Mouse (Mus musculus): ENCODE data around the gene Etl4. TPM values are rescaled to one million over a fixed set of nuclear protein-coding genes. Genes with fewer than 3 reads are reported as not detected.

Gene Etl4
- total and polyA plus RNA-seq, 3 experiments, result not detected

DNA sequence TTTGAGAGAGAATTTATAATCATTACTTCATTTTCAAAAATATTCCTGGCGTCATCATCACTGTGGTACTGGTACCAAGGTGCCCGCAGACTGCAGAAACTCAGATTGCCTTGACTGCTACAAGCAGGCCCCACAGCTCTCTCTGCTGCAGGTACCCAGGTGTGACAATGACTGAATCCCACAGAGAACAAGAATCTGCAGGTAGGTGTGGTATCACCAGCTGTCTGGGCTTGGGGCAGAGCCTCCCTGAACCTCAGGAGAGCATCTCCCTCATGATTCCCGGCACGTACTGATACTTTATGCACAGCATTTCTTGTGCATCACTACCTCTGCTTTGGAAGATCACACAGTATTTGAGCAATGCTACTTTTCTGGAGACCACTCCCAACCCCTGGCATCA is 526.0 kb downstream of the Etl4 start:
- TF ChIP-seq SIN3A (IDR thresholded peaks at IDR 0.05; ENCODE audit: low read length) (no peak), TBP (IDR thresholded peaks at IDR 0.05; ENCODE audit: low read depth, low read length) (no peak), CTCF (IDR thresholded peaks at IDR 0.05 in 2 of 3, conservative IDR thresholded peaks at IDR 0.05 in 1 of 3; ENCODE audit: control insufficient read depth in 1 of 3, insufficient read depth in 1 of 3, low read depth in 2 of 3, low read length in 3 of 3, poor library complexity in 1 of 3, severe bottlenecking in 1 of 3) (no peak), GATA1 (IDR thresholded peaks at IDR 0.05; ENCODE audit: low read depth, low read length) (no peak)
- H3K4me1 ChIP-seq (ENCODE audit: control insufficient read depth in 1 of 2, insufficient read depth in 2 of 2, low read length in 2 of 2), result no peaks in the 10 kb centered on the region
- no peak overlapping the region for H3K27ac ChIP-seq (ENCODE audit: control insufficient read depth, low read depth, low read length)
- DNase-seq (ENCODE audit: low read depth, low spot score), result no peak
- no peaks in the 10 kb centered on the region for H3K36me3 ChIP-seq (ENCODE audit: control insufficient read depth in 1 of 2, insufficient read depth in 2 of 2, low read length in 2 of 2)
- H3K9ac ChIP-seq (ENCODE audit: control insufficient read depth, low read depth, low read length, poor library complexity, severe bottlenecking), result no peak overlapping the region
- H3K4me3 ChIP-seq (ENCODE audit: control insufficient read depth in 1 of 2, insufficient read depth in 1 of 2, low read depth in 2 of 2, low read length in 2 of 2), result no peak overlapping the region
- no peaks in the 10 kb centered on the region for H3K9me3 ChIP-seq (replicated peaks; ENCODE audit: insufficient read depth, low read length)
- H3K27me3 ChIP-seq (ENCODE audit: control insufficient read depth in 1 of 2, insufficient read depth in 2 of 2, low read length in 2 of 2), result no peaks in the 10 kb centered on the region
- no peaks in the 10 kb centered on the region for H3K79me2 ChIP-seq (ENCODE audit: control insufficient read depth, insufficient read depth, low read length, poor library complexity)

DNA sequence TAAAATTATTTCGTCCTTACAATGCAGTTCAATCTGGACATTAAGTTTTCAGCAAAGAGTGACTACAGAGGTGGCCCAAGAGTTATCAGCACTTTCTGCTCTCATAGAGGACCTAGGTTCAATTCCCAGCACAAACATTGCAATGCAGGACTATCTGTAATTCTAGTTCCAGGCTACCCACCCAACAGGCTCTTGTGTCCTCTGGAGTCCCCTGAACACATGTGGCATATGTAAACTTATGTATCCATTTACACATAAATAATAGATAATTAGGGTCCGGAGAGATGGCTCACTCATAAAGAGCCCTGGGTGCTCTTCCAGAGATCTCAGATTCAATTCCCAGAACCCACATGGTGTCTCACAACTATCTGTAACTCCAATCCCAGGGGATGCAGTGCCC is 533.2 kb downstream of the Etl4 start:
- Histone ChIP-seq H3K4me1 (ENCODE audit: control insufficient read depth in 1 of 2, insufficient read depth in 2 of 2, low read length in 2 of 2) (no peaks in the 10 kb centered on the region), H3K9me3 (replicated peaks; ENCODE audit: insufficient read depth, low read length) (no peaks in the 10 kb centered on the region), H3K36me3 (ENCODE audit: control insufficient read depth in 1 of 2, insufficient read depth in 2 of 2, low read length in 2 of 2) (no peaks in the 10 kb centered on the region), H3K27ac (ENCODE audit: control insufficient read depth, low read depth, low read length) (no peak overlapping the region), H3K4me3 (ENCODE audit: control insufficient read depth in 1 of 2, insufficient read depth in 1 of 2, low read depth in 2 of 2, low read length in 2 of 2) (no peak overlapping the region), H3K79me2 (ENCODE audit: control insufficient read depth, insufficient read depth, low read length, poor library complexity) (no peaks in the 10 kb centered on the region), H3K9ac (ENCODE audit: control insufficient read depth, low read depth, low read length, poor library complexity, severe bottlenecking) (no peak overlapping the region), H3K27me3 (ENCODE audit: control insufficient read depth in 1 of 2, insufficient read depth in 2 of 2, low read length in 2 of 2) (no peaks in the 10 kb centered on the region)
- TF ChIP-seq MYB (IDR thresholded peaks at IDR 0.05; ENCODE audit: low read depth, low read length) (no peak), ELF1 (IDR thresholded peaks at IDR 0.05; ENCODE audit: low read depth, low read length) (no peak), GATA1 (IDR thresholded peaks at IDR 0.05; ENCODE audit: low read depth, low read length) (no peak), NRF1 (IDR thresholded peaks at IDR 0.05; ENCODE audit: insufficient read depth, low read depth, low read length, poor library complexity, severe bottlenecking) (no peak), POLR2A (IDR thresholded peaks at IDR 0.05; ENCODE audit: control insufficient read depth in 1 of 2, insufficient read depth in 1 of 2, low read depth in 1 of 2, low read length in 2 of 2, poor library complexity in 1 of 2) (no peak), MAZ (IDR thresholded peaks at IDR 0.05; ENCODE audit: low read depth, low read length) (no peak), ZNF384 (IDR thresholded peaks at IDR 0.05; ENCODE audit: low read depth, low read length) (no peak), SMC3 (IDR thresholded peaks at IDR 0.05; ENCODE audit: low read depth, low read length) (no peak), ZC3H11A (IDR thresholded peaks at IDR 0.05; ENCODE audit: low read depth, low read length) (no peak), ETS1 (IDR thresholded peaks at IDR 0.05; ENCODE audit: low read depth, low read length) (no peak), NELFE (IDR thresholded peaks at IDR 0.05; ENCODE audit: low read depth, low read length) (no peak), ZMIZ1 (IDR thresholded peaks at IDR 0.05; ENCODE audit: low read depth, low read length) (no peak), CHD1 (IDR thresholded peaks at IDR 0.05; ENCODE audit: low read depth, low read length) (no peak), POLR2AphosphoS5 (IDR thresholded peaks at IDR 0.05; ENCODE audit: borderline replicate concordance, low read depth, low read length) (no peak)
- no peak for DNase-seq (ENCODE audit: low read depth, low spot score)
